ENCODE assay signal across 14 mouse cellular contexts in the genomic region with DNA sequence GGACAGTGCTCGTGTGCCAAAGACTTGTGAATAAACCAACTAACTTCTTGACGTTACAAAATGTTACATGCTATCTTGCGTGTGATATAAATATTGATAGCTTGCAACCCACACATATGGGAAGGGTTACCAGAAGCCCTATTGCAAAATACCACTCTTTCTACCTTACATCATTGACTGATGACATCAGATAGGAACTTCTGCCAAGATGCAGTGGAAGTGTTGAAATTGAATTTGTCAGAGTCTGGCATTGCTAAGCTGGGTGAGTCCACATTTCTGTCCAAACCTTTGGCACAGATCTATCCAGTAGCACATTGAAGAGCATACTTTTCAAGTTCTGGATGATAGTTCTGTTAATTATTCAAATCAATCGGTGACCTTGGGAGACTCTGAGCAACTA. TPM values are rescaled to one million over a fixed set of nuclear protein-coding genes. Genes with fewer than 3 reads are reported as not detected.
DNase-seq lines count a peak whose midpoint lies in the region; ATAC-seq and TF ChIP-seq lines count a peak whose summit lies in the region.
"Had no signal": no experiment of that assay in that cellular context is flagged by ENCODE, and none has a peak within 500 bp of the region (broad histone marks: within the 10 kb centered on the region; RNA-seq: fewer than 3 reads in every experiment).

No protein-coding gene starts in this region.

- DNase-seq in liver, adult 2 months (ENCODE audit: extremely low read depth, low read depth, low spot score), result peak; percentile 98
- peak; percentile 98 for DNase-seq in adipocyte (ENCODE audit: low spot score)
- DNase-seq in skeletal muscle tissue, adult 2 months (ENCODE audit: low read depth, low spot score), result peak; percentile 63
- no peak for DNase-seq in left cerebral cortex, postnatal 4 days
- DNase-seq: cerebellum, adult 11 months; right cerebral cortex, postnatal 14 days; thymus, postnatal 4 days had no signal

- peaks cover 3% of the 10 kb centered on the region; the same call in 1 of the 2 replicates for H3K4me1 ChIP-seq in liver, adult 2 months (ENCODE audit: control insufficient read depth, insufficient read depth, low read length)
- no peaks in the 10 kb centered on the region for H3K4me1 ChIP-seq in liver, embryonic 12.5 days
- no peaks in the 10 kb centered on the region for H3K4me1 ChIP-seq in forebrain, embryonic 16.5 days (replicated peaks; ENCODE audit: control insufficient read depth, insufficient read depth, low read length)
- H3K4me1 ChIP-seq: intestine, embryonic 15.5 days had no signal

- no peaks in the 10 kb centered on the region for H3K27me3 ChIP-seq in liver, adult 2 months (ENCODE audit: control insufficient read depth, insufficient read depth, low read length)
- H3K27me3 ChIP-seq in liver, embryonic 12.5 days (replicated peaks), result no peaks in the 10 kb centered on the region
- no peaks in the 10 kb centered on the region for H3K27me3 ChIP-seq in forebrain, embryonic 16.5 days (replicated peaks; ENCODE audit: control insufficient read depth, insufficient read depth, low read length)
- H3K27me3 ChIP-seq: intestine, embryonic 15.5 days; lung, embryonic 15.5 days had no signal

- H3K27ac ChIP-seq in liver, adult 2 months (replicated peaks; ENCODE audit: insufficient read depth, low read depth, low read length), result no peak overlapping the region; the same call in 1 of the 2 replicates
- H3K27ac ChIP-seq in liver, embryonic 12.5 days, result no peak overlapping the region
- H3K27ac ChIP-seq in forebrain, embryonic 16.5 days (ENCODE audit: low read length), result no peak overlapping the region
- H3K27ac ChIP-seq: intestine, embryonic 15.5 days; lung, embryonic 15.5 days had no signal

- H3K9me3 ChIP-seq in liver, embryonic 12.5 days (replicated peaks), result no peaks in the 10 kb centered on the region
- H3K9me3 ChIP-seq in forebrain, embryonic 16.5 days (ENCODE audit: control insufficient read depth, low read length), result no peaks in the 10 kb centered on the region
- H3K9me3 ChIP-seq: intestine, embryonic 15.5 days; lung, embryonic 15.5 days had no signal

- no peak overlapping the region for H3K4me2 ChIP-seq in liver, embryonic 12.5 days
- no peak overlapping the region for H3K4me2 ChIP-seq in forebrain, embryonic 16.5 days (ENCODE audit: low read length)
- H3K4me2 ChIP-seq: intestine, embryonic 15.5 days; lung, embryonic 15.5 days had no signal

- no peak for ATAC-seq in liver, embryonic 12.5 days
- peak; percentile 84 for ATAC-seq in granulocyte monocyte progenitor cell, adult 5-6 weeks (replicated peaks; ENCODE audit: poor library complexity, severe bottlenecking)
- ATAC-seq in forebrain, embryonic 16.5 days, result no peak
- ATAC-seq: intestine, embryonic 15.5 days had no signal

- H3K79me2 ChIP-seq in liver, adult 2 months (ENCODE audit: control insufficient read depth, insufficient read depth, low read length), result no peaks in the 10 kb centered on the region

- intact Hi-C loops in left cerebral cortex, postnatal 4 days (cut with DNase I), result no loop called here

- TF ChIP-seq POLR2A in liver, adult 2 months (IDR thresholded peaks at IDR 0.05; ENCODE audit: extremely low read depth, insufficient read depth, low read length), result no peak

- TF ChIP-seq CTCF in liver, adult 2 months (IDR thresholded peaks at IDR 0.05; ENCODE audit: low read depth, low read length), result no peak

- no peaks in the 10 kb centered on the region for H3K36me3 ChIP-seq in liver, adult 2 months (ENCODE audit: control insufficient read depth, insufficient read depth, low read length)
- no peaks in the 10 kb centered on the region for H3K36me3 ChIP-seq in liver, embryonic 12.5 days
- no peaks in the 10 kb centered on the region for H3K36me3 ChIP-seq in forebrain, embryonic 16.5 days (ENCODE audit: control insufficient read depth, insufficient read depth)
- H3K36me3 ChIP-seq: intestine, embryonic 15.5 days; lung, embryonic 15.5 days had no signal

- no peak overlapping the region for H3K4me3 ChIP-seq in liver, adult 2 months (ENCODE audit: insufficient read depth, low read depth, low read length)
- no peak overlapping the region for H3K4me3 ChIP-seq in liver, embryonic 12.5 days
- H3K4me3 ChIP-seq in forebrain, embryonic 16.5 days (replicated peaks; ENCODE audit: low read length), result no peak overlapping the region
- H3K4me3 ChIP-seq: intestine, embryonic 15.5 days; lung, embryonic 15.5 days had no signal

- peak overlapping the region; percentile 67; the same call in 1 of the 2 replicates for H3K9ac ChIP-seq in liver, adult 2 months (ENCODE audit: low read depth, low read length)
- no peak overlapping the region for H3K9ac ChIP-seq in liver, embryonic 12.5 days
- H3K9ac ChIP-seq in forebrain, embryonic 16.5 days (replicated peaks; ENCODE audit: low read depth, low read length), result no peak overlapping the region
- H3K9ac ChIP-seq: intestine, embryonic 15.5 days; lung, embryonic 15.5 days had no signal

- 29% methylated on average over 4 of the region's 4 CpGs for WGBS in liver, adult 2 months
- whole genome bisulfite sequencing in liver, embryonic 12.5 days (ENCODE audit: insufficient replicate concordance), result 68% methylated on average over 4 of the region's 4 CpGs
- 84% methylated on average over 4 of the region's 4 CpGs for WGBS in forebrain, embryonic 16.5 days

RNA-seq across cellular contexts. Expression of a gene that starts 9.4 kb away (rescaled TPM):
- total RNA-seq in liver, adult 2 months (2014; rRNA removed), result not detected in 2 replicates
- polyA plus RNA-seq in liver, adult 2 months (2012; rRNA removed), result not detected in 2 replicates
- polyA plus RNA-seq in liver, embryonic 12.5 days (2016; fragmentation: Nextera tagmentation; extraction: Ambion mirVana), result 0.07 TPM in 1 of 2 replicates, not detected in the other
- not detected in 2 replicates for total RNA-seq in granulocyte monocyte progenitor cell, adult 5-6 weeks (2014; fragmentation: Nextera tagmentation)
- total RNA-seq in granulocyte monocyte progenitor cell, adult 5-6 weeks (2017), result not detected in 2 replicates
- total RNA-seq in left cerebral cortex, postnatal 4 days (2021), result under 1 TPM in 1 of 2 experiments, not detected in 1; 0.48 TPM
- 0.31 TPM in 1 of 2 replicates, not detected in the other for polyA plus RNA-seq in forebrain, embryonic 16.5 days (2015; fragmentation: Nextera tagmentation; extraction: Ambion mirVana)
- total RNA-seq: ES-E14 had no signal
- polyA plus RNA-seq: intestine, embryonic 15.5 days; stomach, embryonic 14.5 days had no signal

RNA-seq across cellular contexts. Expression of a gene that starts 37.8 kb away (rescaled TPM):
- total RNA-seq in liver, adult 2 months (2014; rRNA removed), result 0.13 and 0.18 TPM in 2 replicates
- 0.05 and 0.07 TPM in 2 replicates for polyA plus RNA-seq in liver, adult 2 months (2012; rRNA removed)
- 0.08 and 0.14 TPM in 2 replicates for polyA plus RNA-seq in liver, embryonic 12.5 days (2016; fragmentation: Nextera tagmentation; extraction: Ambion mirVana)
- not detected in 2 replicates for total RNA-seq in granulocyte monocyte progenitor cell, adult 5-6 weeks (2014; fragmentation: Nextera tagmentation)
- total RNA-seq in granulocyte monocyte progenitor cell, adult 5-6 weeks (2017), result not detected in 2 replicates
- total RNA-seq in left cerebral cortex, postnatal 4 days (2021), result not detected
- not detected in 2 replicates for polyA plus RNA-seq in forebrain, embryonic 16.5 days (2015; fragmentation: Nextera tagmentation; extraction: Ambion mirVana)
